Mouse (Mus musculus): Measurements from ENCODE around the gene 1700123K08Rik. TPM values are rescaled to one million over a fixed set of nuclear protein-coding genes. Genes with fewer than 3 reads are reported as not detected.
"Not testable (repeated sequence)": the region's sequence is repeated elsewhere in the genome, so short reads cannot be mapped to it uniquely, and the experiment has no call there.

Gene 1700123K08Rik
- polyA plus RNA-seq (2014; fragmentation: Nextera tagmentation; extraction: Ambion mirVana), result not detected in 2 replicates

DNA sequence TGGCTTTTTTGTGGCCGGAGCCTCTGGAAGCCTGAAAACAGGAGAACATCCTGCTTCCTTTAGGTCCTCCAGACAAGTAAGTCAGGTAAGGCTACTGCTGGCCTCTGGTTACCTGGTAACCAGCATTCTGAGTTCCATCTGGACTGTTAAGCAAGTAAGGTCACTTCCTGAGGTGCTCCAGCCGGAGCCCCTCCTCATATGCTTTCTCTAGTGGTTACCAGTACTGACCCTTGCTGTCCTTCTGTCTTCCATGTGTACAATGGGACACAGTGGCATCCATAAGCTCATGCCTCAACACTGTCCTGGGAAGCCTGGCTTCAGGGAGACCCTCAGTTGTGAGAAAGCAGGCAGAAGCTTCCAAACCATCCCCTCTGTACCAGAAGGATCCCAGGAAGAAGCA lies at the start of gene 1700123K08Rik:
Gene 1700123K08Rik (minus strand): TSS at position 101 of the 400 bp plus-strand sequence.
- not testable (repeated sequence) for H3K4me3 ChIP-seq (ENCODE audit: low read depth, low read length); DNase-seq (ENCODE audit: low spot score); H3K27me3 ChIP-seq (replicated peaks; ENCODE audit: control insufficient read depth, insufficient read depth, low read length); H3K27ac ChIP-seq (ENCODE audit: low read depth, low read length); H3K9ac ChIP-seq (ENCODE audit: low read length); H3K4me1 ChIP-seq (ENCODE audit: control insufficient read depth, insufficient read depth, low read length); H3K9me3 ChIP-seq (replicated peaks; ENCODE audit: control insufficient read depth, low read length); H3K4me2 ChIP-seq (ENCODE audit: low read length); ATAC-seq; H3K36me3 ChIP-seq (ENCODE audit: control insufficient read depth, insufficient read depth, low read length)
- WGBS, result 86% methylated on average over 2 of the region's 2 CpGs

DNA sequence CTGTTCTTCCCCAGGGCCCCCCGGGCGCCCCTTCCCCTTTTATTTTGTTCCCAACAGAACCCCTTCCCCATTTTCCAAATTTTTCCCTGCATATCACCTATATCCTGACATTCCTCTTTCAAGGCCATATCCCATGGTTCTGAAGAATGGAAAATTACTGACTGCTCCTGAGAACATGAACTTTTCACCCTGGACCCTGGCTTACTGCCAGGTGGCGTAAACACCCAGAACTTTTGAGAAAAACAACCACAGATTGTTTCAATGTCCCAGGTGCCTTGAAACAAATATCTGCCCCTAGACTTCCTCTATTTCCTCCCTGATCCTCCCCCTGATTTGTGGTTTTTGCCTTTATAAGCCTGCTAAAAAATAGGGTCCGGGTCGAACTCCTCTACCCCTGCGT lies 22.9 kb upstream of the 1700123K08Rik start:
- ATAC-seq (no peak), DNase-seq (ENCODE audit: low spot score) (no peak)
- Histone ChIP-seq H3K4me2 (ENCODE audit: low read length) (no peak overlapping the region), H3K36me3 (ENCODE audit: control insufficient read depth, insufficient read depth, low read length) (no peaks in the 10 kb centered on the region), H3K4me1 (ENCODE audit: control insufficient read depth, insufficient read depth, low read length) (no peaks in the 10 kb centered on the region), H3K27ac (ENCODE audit: low read depth, low read length) (no peak overlapping the region), H3K4me3 (ENCODE audit: low read depth, low read length) (no peak overlapping the region), H3K9me3 (replicated peaks; ENCODE audit: control insufficient read depth, low read length) (no peaks in the 10 kb centered on the region), H3K9ac (ENCODE audit: low read length) (no peak overlapping the region), H3K27me3 (replicated peaks; ENCODE audit: control insufficient read depth, insufficient read depth, low read length) (no peaks in the 10 kb centered on the region)
- 92% methylated on average over 6 of the region's 6 CpGs for WGBS

DNA sequence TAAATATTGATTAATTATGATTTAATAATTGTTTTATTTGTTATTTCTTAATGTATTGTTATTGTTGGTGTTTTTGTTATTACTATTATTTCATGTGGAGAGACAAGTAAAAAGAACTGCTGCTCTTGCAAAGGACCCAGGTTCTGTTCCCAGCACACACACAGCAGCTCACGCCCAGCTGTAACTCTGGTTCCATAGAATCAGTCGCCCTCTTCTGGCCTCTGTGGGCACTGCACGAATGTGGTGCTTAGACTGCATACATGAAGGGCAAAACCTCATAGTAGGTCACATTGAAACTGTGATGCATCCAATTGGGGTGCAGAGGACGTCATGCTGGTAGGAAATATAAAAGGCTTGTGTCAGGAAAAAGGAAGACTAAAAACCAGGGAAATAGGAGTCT lies 7.1 kb upstream of the 1700123K08Rik start:
- Histone ChIP-seq H3K4me2 (ENCODE audit: low read length) (no peak overlapping the region), H3K27ac (ENCODE audit: low read depth, low read length) (no peak overlapping the region), H3K4me1 (ENCODE audit: control insufficient read depth, insufficient read depth, low read length) (no peaks in the 10 kb centered on the region), H3K9ac (ENCODE audit: low read length) (no peak overlapping the region), H3K36me3 (ENCODE audit: control insufficient read depth, insufficient read depth, low read length) (no peaks in the 10 kb centered on the region), H3K9me3 (replicated peaks; ENCODE audit: control insufficient read depth, low read length) (no peaks in the 10 kb centered on the region), H3K27me3 (replicated peaks; ENCODE audit: control insufficient read depth, insufficient read depth, low read length) (no peaks in the 10 kb centered on the region), H3K4me3 (ENCODE audit: low read depth, low read length) (no peak overlapping the region)
- no peak for ATAC-seq
- peak; percentile 56 for DNase-seq (ENCODE audit: low spot score)
- WGBS, result 54% methylated on average over 4 of the region's 4 CpGs

DNA sequence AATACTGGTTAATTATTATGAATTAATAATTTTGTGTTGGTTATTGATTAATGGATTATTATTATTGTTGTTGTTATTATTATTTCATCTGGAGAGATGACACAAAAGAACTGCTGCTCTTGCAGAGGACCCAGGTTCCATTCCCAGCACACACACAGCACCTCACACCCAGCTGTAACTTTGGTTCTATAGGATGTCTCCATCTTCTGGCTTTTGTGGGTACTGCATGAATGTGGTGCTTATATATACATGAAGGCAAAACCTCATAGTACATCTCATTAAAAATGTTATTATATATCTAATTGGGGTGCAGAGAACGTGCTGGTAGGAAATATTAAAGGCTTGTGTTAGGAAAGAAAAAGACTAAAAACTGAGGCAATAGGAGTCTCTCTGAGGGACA lies 11.8 kb downstream of the 1700123K08Rik start:
- H3K9ac ChIP-seq (ENCODE audit: low read length), result no peak overlapping the region
- H3K27ac ChIP-seq (ENCODE audit: low read depth, low read length), result no peak overlapping the region
- no peaks in the 10 kb centered on the region for H3K4me1 ChIP-seq (ENCODE audit: control insufficient read depth, insufficient read depth, low read length)
- no peaks in the 10 kb centered on the region for H3K36me3 ChIP-seq (ENCODE audit: control insufficient read depth, insufficient read depth, low read length)
- H3K4me2 ChIP-seq (ENCODE audit: low read length), result no peak overlapping the region
- no peak overlapping the region for H3K4me3 ChIP-seq (ENCODE audit: low read depth, low read length)
- 53% methylated on average over 1 of the region's 1 CpGs for WGBS
- no peak for ATAC-seq
- DNase-seq (ENCODE audit: low spot score), result peak; percentile 10
- H3K27me3 ChIP-seq (replicated peaks; ENCODE audit: control insufficient read depth, insufficient read depth, low read length), result no peaks in the 10 kb centered on the region
- no peaks in the 10 kb centered on the region for H3K9me3 ChIP-seq (replicated peaks; ENCODE audit: control insufficient read depth, low read length)

DNA sequence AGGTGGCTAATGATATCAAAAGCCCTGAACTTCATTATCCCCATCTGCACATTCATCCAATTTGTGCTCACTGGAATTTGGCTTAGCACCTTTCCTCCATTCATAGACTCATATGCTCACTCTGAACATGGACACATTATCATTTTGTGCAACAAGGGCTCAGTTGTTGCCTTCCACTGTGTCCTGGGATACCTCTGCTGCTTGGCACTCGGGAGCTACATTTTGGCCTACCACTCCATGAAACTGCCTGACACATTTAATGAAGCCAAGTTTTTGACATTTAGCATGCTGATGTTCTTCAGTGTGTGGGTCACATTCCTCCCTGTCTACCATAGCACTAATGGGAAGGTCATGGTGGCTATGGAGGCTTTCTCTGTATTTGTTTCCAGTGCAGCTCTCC lies 32.0 kb downstream of the 1700123K08Rik start:
- H3K27me3 ChIP-seq (replicated peaks; ENCODE audit: control insufficient read depth, insufficient read depth, low read length), result no peaks in the 10 kb centered on the region
- H3K4me1 ChIP-seq (ENCODE audit: control insufficient read depth, insufficient read depth, low read length), result no peaks in the 10 kb centered on the region
- 79% methylated on average over 1 of the region's 1 CpGs for WGBS
- no peak overlapping the region for H3K4me3 ChIP-seq (ENCODE audit: low read depth, low read length)
- no peak overlapping the region for H3K4me2 ChIP-seq (ENCODE audit: low read length)
- H3K9ac ChIP-seq (ENCODE audit: low read length), result no peak overlapping the region
- DNase-seq (ENCODE audit: low spot score) (no peak), ATAC-seq (no peak)
- no peak overlapping the region for H3K27ac ChIP-seq (ENCODE audit: low read depth, low read length)
- H3K36me3 ChIP-seq (ENCODE audit: control insufficient read depth, insufficient read depth, low read length), result no peaks in the 10 kb centered on the region
- H3K9me3 ChIP-seq (replicated peaks; ENCODE audit: control insufficient read depth, low read length), result no peaks in the 10 kb centered on the region

Small RNA genes lying within 50 kb of the gene (microRNA-seq; reads per million reads assigned to microRNA genes)
- not detected for gene Gm24082

Other genes with a start within 250 kb of the 1700123K08Rik start
- gene Pvrig, start 222.8 kb downstream of the 1700123K08Rik start, polyA plus RNA-seq (2014; fragmentation: Nextera tagmentation; extraction: Ambion mirVana), result not detected in 2 replicates
- 70.1 and 78.7 TPM in 2 replicates for gene Zfp157, start 123.2 kb downstream of the 1700123K08Rik start, polyA plus RNA-seq (2014; fragmentation: Nextera tagmentation; extraction: Ambion mirVana)
- gene Zfp68, start 55.0 kb upstream of the 1700123K08Rik start, polyA plus RNA-seq (2014; fragmentation: Nextera tagmentation; extraction: Ambion mirVana), result 122 and 144 TPM in 2 replicates
- 12.5 and 19.7 TPM in 2 replicates for gene A430033K04Rik, start 58.1 kb upstream of the 1700123K08Rik start, polyA plus RNA-seq (2014; fragmentation: Nextera tagmentation; extraction: Ambion mirVana)
- gene Fam20c, start 189.8 kb upstream of the 1700123K08Rik start, polyA plus RNA-seq (2014; fragmentation: Nextera tagmentation; extraction: Ambion mirVana), result 35.7 and 46.9 TPM in 2 replicates

Measured in forebrain, embryonic 14.5 days (tissue).